Mouse (Mus musculus) urinary bladder, postnatal 4 days (tissue): ENCODE data around the gene Msgn1.
A peak's percentile ranks its signal among the peaks of the same experiment; 100 is the strongest.

Experiments used
- DNase-seq, 2 experiments: peaks; one replicate each; pipeline ENCODE4 v3.0.0; 2021 to 2022; ENCODE audit warnings: low spot score in 2 of 2

Msgn1 gene

DNA sequence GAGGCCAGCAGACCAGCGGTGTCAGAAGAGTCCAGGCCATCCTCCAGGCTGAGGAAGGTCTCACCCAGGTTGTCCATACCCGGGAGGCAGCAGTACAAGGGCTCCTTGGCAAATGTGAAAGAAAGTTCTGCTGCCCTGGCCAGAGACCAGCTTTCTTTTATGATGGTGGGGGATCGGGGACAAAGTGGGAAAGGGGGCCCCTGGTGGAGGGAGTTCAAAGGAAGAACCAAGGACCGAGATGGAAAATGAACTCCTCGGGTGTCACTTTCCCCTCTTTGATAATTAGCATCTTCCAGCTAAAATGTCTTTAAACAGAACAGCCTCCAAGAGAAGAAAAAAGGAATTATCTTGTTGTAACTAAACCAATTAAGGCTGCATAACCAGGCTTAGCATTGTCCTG lies at the start of gene Msgn1:
Gene Msgn1, minus strand, starts transcription at position 101 of the 400 bp plus-strand sequence.
- no peak for DNase-seq

DNA sequence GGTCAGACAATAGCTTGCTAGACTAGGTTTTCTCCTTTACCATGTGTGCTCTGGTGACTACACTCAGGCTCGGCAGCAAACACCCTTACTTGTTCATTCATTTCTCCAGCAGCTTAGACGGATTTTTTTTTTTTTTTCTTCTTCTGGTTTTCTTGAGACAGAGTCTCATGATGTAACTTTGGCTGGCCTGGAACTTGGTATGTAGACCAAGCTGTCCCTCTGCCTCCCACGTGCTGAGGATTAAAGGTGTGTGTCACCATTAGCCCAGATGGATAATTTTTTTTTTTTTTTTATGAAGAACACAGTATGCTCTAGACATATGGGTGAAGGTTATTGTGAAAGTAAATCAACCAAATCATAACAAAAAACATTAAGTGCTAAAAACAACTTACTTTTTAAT lies 41.5 kb upstream of the Msgn1 start:
- no peak for DNase-seq

DNA sequence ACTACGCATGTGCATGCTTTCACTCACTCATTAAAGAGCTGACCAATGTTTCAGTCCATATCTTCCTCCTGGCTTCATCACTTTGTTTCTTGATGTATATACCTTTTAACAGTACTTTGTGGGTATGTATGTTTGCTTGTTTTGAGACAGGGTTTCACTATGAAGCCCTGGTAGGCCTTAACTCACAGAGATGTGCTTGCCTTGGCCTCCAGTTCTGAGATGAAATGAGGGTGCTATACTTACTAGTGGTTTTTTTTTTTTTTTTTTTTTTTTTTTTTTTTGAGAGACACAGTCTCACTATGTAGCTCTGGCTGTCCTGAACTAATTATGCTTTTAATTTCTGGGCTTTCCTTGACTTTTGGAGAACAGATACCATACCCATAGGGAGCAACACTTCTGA lies 38.7 kb upstream of the Msgn1 start:
- DNase-seq: no peak

DNA sequence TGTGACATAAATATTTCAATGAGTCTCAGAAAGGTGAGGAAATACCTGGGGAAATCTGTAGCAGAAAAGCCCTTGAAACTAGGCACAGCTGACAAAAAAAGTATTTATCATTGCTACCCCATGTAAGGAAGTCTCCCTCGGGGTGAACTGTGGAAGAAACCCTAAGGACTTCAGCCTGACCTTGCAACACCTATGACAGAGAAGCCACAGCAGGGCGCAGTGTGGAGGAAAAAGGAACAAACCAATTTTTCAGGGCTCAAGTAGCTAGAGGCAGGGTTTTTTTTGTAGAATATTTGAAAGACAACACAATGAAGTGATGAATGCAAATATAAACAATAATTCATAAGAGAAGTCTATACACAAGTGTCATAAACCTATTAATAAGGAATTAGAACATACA lies 27.2 kb upstream of the Msgn1 start:
- no peak for DNase-seq

DNA sequence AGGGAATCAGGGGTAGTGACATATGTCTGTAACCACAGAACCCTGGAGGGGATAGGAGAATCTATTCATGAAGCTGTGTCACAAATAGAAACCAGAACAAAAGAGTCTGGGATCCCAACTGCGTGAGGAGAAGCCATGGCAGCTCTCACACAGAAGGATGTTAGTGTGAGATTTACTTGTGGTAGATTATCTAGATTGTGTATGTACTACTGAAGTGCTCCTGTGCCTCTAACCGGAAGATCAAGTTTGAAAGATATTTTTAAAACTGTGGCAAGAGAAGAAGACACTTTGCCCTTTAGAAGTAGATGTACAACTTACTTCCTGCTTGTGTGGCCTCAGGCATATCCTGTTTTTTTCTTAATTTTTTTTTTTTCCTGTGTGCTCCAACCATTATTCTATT lies 21.5 kb upstream of the Msgn1 start:
- DNase-seq: no peak

DNA sequence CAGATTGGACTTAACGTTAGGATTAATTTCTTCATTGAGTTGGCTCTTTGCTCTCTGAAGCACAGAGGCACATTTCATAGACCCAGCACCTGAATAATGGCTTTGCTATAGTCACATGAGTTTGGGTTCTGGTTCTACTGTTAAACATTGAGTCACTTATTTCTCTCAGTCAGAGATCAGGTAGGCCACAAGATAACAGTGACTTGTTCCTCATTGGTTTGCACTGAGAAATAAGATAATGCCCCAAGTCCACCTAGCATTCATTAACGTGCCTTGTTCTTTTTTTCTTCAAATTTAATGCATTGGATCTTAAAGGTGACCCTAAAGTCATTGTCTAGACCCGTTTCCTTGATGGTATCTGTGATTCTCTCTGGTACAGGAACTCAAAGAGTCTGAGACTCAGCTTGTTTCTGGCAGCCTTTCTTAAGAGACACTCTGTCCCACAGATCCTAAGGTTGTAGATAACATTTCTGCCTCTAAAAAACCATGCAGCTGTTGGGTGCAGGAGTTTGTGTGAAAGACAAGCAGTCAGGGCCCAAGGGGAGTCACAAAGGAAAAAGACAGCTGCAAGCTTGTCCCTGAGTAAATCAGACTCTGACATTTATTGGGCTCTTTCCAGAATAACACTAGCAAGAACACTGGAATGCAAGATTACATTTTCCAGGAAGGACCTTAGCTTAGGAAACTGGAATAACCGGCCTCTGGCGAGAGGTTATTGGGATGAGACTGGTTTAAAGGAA lies 17.9 kb upstream of the Msgn1 start:
- DNase-seq: no peak

DNA sequence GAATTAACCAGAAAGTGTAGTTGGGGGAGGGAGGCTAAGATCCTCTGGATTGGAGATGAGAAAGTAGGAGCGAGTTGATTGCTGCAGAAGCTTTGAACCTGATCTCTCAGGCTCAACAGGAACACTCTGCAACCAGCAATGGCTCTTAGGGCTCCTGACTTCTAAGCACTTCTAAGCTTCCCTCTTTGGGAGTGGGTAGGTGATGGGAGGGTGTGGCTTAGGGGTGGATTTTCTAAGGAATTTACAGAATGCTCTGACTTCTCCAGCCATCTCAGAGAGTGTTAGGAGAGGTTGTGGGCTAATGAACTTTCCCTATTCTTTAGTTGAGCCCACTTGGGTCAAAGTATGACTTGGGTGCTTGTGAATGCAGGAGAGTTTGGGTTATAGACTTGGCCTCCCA lies 17.4 kb upstream of the Msgn1 start:
- no peak for DNase-seq

DNA sequence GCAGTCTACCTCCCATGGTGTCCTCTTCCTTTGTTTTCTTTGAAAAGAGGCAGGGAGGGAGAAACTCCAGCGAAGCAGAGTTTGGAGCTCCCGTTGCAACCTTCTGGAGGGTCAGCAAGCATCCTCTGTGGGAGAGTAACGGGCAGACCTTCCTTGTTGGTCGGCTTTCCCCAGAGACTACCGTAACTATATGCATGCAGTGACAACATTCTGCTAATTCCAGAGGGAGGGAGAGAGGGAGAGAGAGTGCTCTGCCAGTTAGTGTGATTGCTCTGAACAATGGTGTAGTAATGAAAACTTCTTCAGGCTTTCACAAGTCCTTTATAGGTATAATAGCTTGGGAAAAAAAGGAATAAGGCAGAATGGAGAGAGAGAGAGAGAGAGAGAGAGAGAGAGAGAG lies 15.9 kb upstream of the Msgn1 start:
- no peak for DNase-seq

DNA sequence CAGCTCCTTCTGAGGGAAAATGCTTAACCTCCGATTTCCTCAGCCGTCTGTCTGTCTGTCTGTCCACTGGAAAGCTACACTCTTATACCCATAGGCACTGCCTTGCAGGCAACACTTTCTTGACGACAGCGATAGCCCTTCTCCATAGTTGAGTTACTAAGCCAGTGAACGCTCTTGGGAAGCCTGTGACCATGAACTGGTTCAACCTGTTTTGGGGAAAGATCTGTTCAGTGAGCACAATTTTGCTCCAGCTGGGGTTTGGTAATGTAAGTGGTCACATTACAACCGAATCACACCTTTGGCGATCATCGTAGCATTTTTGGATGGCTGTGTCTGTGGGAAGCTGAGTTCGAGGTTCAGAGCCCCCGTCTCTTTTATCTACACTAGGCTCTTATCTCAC lies 14.3 kb upstream of the Msgn1 start:
- no peak for DNase-seq

DNA sequence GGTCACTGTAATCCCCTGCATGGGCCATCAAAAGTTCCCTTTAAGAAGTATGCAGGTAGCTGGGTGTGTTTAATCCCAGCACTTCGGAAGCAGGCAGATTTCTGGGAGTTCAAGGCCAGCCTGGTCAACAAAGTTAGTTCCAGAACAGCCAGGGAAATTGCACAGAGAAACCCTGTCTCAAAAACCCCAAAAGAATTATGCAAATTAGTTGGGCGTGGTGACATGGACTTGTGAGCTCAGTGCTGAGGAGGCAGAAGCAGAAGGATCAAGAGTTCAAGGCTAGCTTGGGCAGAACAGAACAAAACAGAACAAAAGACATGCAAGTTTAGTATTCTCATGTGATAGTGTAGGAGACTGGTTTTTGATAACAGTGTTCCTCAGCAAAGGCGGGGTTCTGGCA lies 13.8 kb upstream of the Msgn1 start:
- DNase-seq: no peak

DNA sequence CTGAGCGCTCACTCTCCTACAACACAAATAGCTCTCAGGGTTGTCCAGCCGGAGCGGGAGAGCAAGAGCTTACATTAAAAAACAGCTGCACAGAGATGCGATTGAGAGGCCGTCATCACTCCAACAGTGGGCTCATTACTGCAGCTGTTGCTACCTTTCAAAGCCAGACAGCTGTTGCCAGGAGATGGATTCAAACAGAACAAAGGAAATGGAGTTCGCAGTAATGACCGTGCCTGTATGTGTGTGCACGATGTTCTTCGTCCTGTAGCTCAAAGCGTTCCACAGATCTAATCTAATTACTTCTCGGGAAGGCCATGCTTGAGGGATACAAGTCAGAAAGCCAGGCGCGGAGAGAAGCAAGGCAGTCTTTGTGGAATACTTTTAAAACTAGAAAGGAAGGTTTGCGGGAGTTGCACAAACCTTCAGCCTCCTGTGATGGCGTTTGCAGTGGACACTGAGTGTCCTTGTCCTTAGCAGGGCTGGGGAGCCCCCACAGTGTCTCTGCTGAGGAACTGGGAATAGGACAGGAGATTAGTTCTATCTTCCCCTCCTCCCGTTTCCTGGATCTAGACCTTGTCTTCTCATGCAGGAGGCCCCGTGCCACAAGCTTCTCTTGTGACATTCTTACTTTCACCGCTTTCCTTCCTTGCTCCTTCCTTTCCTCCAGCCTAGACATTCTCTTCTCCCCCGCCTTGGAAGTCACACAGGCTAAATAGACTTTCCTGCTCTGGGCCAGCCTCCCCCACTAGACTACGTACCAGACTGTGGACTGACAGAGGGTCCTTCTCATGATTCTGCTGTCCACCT lies 13.0 kb upstream of the Msgn1 start:
- DNase-seq: peak in 1 of 2 experiments; percentile 37

DNA sequence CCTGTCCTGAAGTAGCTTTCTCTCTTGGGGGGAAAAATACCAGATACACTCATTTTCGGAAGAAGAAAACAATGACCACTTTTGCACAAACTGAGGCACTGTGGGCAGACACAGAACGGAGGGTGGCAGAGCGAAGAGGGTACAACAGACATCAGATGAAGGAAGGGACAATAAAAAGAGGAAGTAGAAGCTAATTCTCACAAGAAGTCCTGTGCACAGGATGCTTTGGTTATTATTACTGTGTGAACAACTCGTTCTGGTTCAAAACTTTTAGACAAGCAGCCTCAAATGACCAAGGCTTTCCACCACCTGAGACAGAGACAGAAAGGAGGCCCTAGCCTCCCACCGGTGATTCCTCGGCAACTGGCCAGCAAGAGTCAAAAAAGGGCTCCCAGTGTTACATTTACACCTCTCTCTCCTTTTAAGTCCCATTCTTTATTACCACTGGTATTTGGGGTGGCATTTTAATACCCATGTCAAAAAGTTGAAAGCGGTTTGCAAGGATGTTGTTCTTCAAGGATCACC lies 9.0 kb upstream of the Msgn1 start:
- no peak for DNase-seq

DNA sequence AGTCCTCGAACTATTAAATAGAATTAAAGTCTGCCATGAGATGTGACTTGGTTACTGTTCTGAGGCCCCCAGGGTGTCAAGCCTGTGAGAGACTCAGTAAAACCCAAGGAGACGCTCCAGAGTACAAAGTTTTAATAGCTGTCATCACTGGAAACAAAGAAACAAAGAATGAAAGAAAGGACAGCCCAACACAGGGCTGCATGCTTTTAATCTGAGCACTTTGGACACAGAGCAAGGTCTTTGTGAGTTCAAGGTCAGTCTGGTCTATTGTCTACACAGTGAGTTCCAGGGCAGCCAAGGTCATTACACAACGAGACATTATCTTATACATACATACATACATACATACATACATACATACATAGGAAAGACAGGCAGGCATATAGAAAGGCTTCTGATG lies 7.7 kb upstream of the Msgn1 start:
- no peak for DNase-seq

DNA sequence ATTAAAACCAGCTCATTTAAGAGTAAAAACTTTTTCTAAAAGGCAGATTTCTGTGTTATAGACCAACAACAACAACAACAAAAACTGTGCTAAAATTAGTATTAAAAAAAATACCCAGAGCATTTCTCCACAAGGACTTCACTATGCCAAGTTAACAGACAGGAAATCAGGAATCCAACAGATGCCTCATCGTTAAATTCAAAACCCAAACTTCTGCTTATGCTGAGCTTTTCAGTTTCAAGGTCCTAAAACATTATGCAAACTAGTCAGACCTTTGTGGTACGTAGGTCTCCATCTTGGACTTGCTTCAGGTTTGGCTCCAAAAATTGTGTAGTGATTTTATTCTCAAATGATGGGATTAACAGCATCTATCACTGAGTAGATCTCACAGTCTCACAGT lies 6.8 kb upstream of the Msgn1 start:
- no peak for DNase-seq

DNA sequence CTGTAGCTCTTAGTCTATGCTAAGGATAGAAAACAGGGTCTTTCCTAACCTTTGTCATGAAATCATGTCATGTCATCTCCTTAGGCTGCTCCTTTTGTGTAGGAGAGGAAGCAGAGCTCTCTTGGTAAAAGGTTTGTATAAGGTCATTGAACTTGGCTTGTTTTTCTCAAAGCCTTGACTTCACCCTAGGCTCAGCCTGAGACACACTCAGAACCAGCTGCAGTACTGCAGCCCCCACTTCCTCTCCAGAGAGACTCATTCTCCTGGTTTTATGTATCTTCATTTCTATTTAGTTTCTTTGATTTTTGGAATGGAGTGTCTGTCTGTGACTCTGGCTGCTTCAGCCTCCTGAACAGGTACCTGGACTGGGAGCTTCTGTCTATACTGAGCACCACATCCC lies 6.0 kb upstream of the Msgn1 start:
- DNase-seq: no peak

DNA sequence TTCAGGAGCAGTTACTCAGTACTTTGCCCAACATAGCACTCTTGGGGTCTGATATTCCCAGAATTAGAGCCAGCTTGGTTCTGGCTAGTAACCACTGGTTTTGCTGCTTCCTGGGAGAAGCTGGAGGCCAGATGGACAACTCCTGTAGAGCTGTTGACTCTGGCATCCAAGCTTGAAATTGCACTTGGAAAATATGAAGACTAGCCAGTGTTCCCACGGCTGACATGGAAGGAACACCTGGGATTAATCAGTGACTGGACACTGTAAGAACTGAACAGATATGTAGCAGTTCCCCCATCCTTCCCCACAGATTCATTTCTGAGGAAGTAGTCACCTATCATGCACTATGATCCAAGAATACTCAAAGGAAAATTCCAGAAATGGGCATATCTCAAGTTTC lies 4.1 kb upstream of the Msgn1 start:
- DNase-seq: no peak

DNA sequence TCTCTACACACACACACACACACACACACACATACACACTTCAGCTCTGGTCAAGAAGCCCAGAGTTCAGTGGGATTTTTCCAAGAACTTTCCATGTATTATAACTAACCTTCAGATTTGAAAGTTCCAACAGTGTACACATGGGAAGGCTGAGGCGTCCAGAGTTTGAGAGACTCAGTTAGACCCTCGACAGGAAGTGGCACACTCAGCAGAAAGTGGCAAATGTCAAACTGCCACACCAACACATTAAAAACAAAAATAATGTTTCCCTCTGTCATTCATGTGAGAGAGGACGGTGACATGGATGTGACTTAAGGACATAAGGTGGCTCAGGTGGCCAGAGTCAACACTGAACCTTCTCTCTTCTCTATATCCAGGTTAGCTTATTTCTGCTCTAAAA lies 1.6 kb upstream of the Msgn1 start:
- DNase-seq: no peak

DNA sequence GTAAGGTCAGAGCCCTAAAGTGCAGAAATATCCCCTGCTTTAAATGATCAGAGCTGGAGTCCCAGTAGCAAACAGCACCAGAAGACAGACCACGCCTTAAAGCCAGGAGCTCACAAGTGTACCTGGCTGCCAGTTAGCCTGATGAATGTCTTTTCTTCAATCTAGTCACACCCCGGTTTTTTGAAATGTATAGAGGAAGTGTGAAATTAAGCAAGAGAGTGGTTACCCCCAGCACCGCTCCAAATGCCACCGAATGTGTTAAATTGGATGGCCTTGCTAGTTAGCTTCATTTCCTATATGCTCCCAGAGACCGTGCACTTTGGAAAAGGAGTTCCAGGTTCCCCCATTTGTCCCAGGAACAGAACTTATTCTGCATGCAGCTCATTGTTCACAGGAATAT lies 864 bp upstream of the Msgn1 start:
- no peak for DNase-seq

DNA sequence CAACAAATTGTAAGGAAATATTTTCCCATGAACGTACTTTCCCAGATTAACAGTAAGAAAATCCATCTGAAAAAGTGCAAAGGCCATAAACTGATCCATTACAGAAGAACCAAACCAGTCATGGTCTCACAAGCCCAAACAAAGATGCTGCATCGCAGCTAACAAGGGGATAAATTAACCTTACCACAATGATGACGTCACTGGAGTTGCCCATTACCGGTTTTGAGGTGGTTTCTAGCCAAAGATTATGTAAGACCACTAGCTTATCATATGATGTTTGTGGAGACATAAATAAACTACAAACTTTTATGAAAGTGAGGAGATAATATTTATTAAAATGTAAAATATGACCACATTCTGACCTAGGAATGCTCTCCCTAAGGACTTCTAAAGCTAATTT lies 2.5 kb downstream of the Msgn1 start:
- no peak for DNase-seq

DNA sequence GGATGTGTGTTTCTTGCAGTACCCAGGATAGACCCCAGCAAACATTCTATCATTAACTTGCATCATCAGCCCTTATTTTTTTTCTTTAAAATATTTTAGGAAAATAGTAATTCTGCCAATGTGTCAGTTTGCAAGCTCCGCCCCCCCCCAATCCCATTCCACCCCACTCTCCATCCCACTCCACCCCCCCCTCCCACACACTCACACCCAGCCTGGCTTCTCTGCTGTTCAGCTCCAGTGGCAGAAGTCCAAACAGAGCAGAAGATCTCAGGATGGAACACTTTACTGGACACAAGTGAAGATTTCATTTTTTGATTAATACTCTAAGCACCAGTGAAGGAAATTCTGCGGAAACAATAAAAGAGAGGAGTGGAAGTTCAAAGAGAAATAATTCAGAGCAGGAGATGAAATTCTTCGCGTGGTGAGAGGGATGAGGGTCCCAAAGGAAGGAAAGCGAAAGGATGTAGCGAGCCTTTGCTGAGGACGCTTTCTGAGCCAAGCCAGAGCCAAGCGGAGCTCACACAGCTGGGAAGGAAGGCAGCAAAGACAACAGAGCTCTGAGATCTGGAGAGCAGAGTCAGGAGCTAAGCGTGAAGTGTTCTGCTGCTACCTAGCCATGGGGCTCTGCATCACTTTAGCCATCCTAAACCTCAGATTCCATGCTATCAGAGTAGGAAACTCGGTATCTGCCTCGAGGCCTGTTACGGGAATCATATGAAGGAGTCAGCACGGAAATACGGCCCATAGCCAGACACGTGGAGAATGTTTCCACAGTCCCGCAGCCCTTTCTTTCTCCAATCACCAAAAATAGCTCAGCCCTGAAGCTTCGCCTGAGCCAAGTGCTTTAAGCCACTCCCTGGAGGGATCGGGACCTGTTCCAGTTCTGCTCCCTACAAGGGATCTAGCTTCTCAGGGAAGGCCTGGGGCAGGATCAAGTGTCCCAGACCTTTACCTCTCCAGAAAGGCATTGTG lies 4.8 kb downstream of the Msgn1 start:
- DNase-seq: peak; percentile 66 to 71

DNA sequence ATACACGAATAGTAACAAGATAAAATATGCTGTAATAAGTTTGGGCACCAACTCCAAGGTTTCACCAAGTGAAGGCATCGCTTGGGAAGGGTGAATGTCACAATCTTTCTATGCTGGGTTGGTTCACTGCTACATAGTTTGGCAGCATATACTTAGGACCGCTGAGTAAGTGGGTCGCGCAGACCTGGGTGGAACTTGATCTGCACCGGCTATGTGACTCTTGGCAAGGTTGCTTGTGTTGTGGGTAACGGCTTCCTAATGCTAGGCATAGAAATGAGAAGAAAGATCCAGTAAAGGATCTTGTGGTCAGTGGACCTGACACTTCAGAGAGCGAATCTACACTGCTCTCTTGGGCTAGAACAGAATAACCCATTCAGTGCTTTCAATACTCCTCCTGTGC lies 6.3 kb downstream of the Msgn1 start:
- DNase-seq: no peak

DNA sequence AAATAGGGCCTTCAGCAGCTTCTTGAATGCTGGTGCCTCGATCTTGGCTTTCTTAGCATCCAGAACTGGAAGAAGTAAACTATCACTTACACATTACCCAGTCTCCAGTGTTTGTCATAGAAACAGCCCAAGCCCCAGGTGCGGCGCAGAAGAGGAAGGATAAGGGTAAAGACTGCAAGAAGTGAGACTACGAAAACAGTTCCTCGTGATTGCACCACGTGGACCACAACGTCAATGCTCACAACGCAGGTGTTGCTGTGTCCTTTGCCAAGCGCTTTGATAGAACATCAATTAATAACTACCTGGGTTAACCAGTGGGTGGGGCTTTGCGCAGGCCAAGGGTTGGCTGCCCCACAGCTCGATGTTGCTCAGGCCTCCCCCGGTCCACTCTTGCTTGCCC lies 8.1 kb downstream of the Msgn1 start:
- DNase-seq: no peak
